Mouse (Mus musculus) urinary bladder, postnatal 25 days (tissue): Measurements from ENCODE around the gene Mcts2.
"Not testable (repeated sequence)": the region's sequence is repeated elsewhere in the genome, so short reads cannot be mapped to it uniquely, and the experiment has no call there.

Experiments
- DNase-seq: peaks from one replicate; pipeline ENCODE4 v3.0.0; 2022; ENCODE audit warnings: low spot score

Mcts2 gene

GRCm38 (mm10) chr2:152686806-152687267 is at the start of gene Mcts2:
Gene Mcts2 (plus strand): TSS chr2:152687035.
- peak; percentile 87 for DNase-seq

DNA sequence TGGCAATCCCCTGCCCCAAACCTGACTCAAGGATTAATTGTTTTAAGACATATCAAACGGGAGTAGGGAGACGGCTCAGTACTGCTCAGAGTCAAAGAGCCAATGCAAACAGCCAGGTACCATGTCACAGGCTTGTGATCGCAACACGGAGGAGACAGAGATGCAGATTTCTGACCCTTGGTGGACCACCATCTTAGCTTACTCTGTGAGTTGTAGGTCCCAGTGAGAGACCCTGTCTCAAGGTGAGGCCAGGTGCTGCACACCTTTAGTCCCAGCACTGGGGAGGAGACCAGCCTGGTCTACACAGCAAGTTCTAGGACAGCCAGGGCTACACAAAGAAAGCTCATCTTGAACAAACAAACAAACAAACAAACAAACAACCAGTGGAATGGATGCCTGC is 49.5 kb upstream of the Mcts2 start:
- DNase-seq: no peak

- no peak for DNase-seq
Observed at GRCm38 (mm10) chr2:152638865-152639264, 48.0 kb upstream of the Mcts2 start.

DNA sequence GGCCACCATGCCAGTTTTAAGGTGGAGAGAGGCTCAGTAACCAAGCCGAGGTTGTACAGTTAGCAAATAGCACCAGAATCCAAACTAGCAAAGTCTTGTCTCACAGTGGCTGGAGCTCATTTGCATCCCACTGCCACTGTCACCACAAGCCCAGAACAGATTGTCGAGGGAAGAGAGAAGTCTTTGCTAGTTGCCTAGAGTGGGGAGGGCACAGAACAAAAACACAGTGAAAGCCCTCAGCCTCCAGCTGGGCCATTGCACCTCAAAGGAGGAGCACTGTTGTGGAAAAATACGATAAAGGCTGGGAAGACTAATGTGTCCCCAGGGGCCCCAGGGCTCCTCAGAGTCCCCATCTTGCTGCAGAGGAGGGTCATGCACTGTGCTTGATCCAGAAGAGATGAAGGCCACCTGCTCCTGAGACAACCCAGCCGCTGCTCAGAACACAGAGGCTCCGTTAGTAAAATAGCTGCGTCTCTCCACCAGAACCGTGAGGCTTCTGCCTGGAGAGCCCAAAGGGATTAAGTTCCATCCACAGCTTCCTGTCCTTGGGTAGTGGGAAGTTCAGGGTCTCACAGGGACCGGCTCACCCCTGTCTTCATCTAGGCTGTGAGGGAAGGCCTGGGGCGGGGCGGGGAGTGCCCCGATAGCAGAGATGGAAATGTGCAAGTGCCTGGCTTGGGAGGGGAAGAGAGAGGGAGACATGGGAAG is 47.3 kb upstream of the Mcts2 start:
- no peak for DNase-seq

DNA sequence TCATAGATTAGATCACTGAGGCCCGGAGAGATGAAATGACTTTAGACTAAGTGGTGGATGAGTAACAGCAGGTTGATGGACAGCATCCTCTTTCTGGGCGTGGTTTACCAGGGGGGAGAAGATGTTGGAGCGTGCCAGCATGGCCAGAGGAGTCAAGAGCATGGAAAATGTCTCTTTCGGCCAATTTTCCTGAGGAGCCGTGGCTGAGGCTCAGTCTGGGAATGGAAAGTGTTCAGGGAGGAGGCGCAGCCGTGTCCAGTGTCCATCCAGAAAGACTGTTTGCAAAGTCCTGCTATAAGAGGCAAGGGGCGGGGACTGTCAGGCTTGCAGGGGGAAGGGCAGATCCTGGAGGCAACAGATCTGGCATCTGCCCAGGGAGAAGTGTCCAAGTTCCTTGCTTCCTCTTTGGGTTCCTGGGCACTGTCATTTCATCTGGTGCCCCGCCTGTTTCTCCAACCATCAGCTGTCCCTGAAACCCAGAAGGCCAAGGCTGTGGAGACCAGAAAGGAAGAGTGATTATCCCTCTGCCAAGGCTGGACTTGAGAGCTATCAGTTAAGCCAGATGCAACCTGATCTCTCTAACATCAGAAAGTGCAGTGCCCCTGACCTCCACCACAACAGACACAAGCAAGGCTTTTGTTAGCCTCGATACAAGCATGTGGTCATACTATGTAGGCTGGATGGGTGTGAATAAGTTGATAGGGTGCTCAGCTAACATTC is 33.8 kb upstream of the Mcts2 start:
- no peak for DNase-seq

GRCm38 (mm10) chr2:152653874-152654715 is 32.7 kb upstream of the Mcts2 start:
- DNase-seq: peak; percentile 22

DNA sequence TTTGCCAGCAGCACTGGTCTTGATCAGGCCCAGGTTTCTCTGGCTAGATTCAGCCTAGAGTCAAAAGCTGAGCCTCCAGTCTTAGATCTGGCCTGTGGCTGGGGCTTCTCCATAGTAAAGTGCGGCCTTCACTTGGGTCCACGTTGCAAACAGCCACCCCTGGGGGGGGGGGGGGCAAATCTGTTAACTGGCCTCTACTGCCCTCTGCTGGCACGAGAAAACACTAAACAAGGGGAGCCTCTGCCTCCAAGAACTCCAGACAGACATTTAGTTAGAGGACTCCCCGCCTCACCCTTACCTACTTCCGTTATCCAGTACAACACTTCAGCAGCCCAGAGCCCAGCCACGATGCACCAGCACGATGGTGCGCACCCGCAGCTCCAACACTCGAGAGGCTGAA is 29.4 kb upstream of the Mcts2 start:
- peak; percentile 45 for DNase-seq

DNA sequence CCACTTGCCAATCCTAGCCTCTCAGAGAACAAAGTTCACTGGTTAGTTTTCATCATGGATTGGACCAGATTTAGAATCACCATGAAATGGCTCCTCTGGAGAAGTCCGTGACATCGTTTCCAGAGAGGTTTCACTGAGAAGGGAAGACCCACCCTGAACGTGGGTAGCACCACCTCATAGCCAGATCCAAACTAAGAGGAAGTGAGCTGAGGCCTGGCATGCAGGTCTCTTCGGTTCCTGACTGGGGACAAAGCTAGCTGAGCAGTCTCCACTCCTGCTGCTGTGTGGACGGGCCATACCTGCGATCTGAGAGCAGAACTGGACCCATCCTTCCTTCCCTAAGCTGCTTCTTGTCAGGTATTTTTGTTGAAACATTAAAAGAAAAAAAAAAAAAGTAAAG is 25.7 kb upstream of the Mcts2 start:
- DNase-seq: no peak

GRCm38 (mm10) chr2:152666191-152666590 is 20.6 kb upstream of the Mcts2 start:
- DNase-seq: not testable (repeated sequence)

GRCm38 (mm10) chr2:152669256-152669638 is 17.6 kb upstream of the Mcts2 start, which contains the start of gene H13:
Gene H13 (plus strand): TSS chr2:152669461.
- peak; percentile 93 for DNase-seq

DNA sequence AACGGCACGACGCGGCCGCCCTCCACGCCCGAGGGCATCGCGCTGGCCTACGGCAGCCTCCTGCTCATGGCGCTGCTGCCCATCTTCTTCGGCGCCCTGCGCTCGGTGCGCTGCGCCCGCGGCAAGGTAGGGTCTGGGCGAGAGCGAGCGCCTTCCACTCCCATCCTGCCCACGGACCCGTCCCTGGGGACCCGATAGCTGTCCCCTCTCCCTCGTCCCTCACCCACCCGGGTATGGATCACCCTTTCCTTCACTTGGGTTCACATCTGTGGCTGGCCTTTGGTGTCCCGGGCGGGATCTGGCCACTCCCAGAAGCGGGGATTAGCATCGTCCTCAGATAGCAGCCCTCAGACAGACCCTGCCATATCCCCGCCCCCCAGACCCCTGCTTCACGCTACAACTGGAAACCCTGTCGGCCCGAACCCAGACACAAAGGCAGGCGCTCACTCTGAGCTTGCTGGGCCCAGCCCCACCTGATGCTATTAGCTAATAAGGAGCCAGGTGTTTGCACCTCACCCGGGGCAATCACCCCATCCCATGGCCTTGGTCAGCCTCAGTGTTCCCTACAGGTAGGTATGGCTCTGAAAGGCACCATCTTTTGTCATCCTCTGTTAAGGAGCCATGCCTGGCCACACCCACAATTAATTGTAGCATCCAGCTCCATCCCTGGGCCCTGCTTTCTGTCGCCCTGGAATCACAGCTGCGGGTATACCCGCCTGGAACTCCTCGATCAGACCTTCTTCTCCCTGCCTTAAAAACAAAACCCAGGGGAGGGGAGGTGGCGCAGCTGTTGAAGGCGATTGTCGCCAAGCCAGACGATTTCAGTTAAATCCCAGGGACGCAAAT is 17.0 kb upstream of the Mcts2 start:
- DNase-seq: no peak

DNA sequence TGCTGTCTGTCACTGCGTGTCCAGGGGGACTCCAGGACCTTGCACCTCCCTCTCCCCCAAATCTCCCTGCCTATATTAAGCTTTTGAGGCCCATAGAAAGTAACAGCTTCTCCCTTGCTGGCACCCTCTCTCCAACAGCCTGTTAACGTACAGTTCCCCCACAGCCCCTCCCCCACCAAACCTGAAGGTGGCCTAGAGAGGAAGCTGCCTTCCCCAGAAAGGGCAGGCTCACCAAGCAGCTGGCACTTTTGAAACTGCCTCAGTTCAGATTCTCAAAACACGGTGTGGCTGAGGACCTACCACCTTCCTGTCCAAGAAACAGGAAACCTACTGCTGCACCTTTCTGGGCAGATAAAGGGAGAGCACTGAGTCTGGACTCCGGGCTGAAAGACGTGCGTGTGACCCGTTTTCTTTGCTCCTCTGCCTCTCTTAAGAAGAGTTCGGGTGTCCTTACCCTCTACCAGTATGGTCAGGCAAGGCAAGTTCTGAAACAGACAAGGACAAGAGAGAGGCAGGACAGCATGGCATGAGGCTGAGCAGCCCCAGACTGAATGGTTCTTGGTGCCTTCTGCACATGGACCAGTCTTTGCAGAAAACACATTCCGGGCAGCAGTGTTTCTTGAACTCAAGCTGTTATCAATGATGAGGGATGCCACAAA is 15.7 kb upstream of the Mcts2 start:
- DNase-seq: no peak

GRCm38 (mm10) chr2:152671642-152671999 is 15.2 kb upstream of the Mcts2 start:
- DNase-seq: no peak

- no peak for DNase-seq
Observed at GRCm38 (mm10) chr2:152672166-152672565, 14.7 kb upstream of the Mcts2 start.

DNA sequence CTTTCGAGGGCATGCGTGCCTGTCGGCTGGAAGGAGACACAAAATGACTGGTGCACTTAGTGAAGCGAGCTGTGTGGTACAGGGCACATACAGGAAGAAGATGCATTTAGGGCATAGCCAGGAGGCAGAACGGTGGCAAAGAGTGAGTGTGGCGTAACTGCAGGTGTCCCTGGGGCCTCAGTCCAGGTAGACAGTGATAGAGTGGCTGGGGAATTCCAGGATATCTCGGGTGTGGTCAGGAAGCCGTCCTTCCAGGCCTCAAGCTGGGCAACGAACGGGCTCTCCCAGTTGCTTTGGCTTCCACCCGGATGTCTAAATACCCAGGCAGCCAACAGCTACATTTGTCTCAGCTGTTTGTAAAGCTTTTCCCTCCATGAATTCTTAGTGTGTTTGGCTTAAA is 12.7 kb upstream of the Mcts2 start:
- DNase-seq: no peak

DNA sequence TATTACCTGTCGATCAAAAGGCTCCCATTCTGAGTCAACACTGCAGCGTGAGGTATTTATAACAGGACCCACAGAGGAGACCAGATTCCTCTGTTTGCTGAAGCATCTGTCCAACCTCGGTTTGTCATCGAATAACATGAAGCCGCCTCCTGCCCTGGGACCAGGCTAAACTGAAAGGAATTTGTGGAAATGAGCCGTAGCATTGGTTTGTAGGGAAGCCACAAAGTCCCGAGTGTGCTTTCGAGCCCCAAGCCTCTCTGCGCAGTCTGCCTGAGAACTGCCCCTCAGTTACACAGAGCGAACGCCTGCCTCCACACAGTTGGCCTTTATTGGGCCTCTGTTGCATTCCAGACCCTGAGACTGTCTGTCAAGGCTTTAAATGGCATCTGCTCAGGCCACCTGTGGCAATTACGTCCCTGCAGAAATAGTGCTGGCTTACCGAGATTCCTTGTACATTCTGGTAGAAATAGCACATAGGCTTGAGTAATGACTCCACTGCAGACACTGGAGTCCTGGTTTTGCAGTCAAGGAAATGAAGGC is 11.5 kb upstream of the Mcts2 start:
- DNase-seq: no peak

- no peak for DNase-seq
Observed at GRCm38 (mm10) chr2:152678302-152678701, 8.5 kb upstream of the Mcts2 start.

DNA sequence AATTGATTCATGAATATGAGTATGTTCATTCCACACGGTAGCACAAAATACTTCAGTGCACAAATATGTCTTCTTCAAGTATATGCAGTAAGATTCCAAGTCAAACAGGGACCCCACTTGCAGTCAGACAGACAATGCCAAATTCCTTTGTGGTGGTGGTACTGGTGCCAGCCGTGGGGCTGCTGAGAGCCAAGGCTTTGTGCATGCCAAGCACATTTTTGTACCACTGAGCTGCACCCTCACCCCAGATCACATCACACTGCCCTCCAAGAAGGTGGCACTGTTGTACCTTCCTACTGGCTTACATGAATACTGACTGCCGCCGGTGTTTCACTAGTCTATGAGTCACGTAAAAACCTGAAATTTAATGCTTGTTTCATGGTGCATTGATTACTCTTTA is 7.9 kb upstream of the Mcts2 start:
- no peak for DNase-seq

DNA sequence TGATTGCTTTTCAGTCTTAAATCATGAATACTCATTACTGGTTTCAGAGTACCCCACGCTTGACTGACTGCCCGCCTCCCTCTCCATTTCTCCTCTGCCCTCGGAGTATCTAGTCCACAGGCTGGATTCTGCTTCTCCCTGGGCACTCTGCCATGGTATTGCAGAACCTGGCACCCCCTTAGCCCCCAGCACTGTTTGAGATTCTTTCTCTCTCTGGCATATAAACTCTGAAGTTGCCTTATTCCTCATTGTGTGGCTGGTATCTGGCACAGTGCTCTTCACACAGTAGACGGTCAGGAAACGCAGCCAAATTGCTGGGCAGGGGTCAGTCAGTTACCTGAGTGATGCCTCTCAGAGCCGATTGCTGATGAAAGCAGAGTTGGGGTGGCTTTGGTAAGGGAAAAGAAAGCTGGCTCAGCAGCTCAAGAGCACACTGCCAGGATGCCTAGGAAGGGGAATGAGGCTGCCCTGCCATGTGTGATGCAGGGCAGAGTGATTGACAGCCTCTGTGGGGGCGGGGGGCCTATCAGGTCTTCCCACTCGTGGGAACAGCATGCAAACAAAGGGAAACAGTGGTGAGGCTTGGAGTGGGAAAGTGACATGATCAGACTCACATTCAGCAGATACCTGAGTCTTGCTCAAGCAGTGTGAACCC is 7.0 kb upstream of the Mcts2 start:
- DNase-seq: no peak

GRCm38 (mm10) chr2:152683086-152683485 is 3.7 kb upstream of the Mcts2 start:
- no peak for DNase-seq
